Mouse (Mus musculus): Measurements from ENCODE around the gene Slc11a1.

DNA sequence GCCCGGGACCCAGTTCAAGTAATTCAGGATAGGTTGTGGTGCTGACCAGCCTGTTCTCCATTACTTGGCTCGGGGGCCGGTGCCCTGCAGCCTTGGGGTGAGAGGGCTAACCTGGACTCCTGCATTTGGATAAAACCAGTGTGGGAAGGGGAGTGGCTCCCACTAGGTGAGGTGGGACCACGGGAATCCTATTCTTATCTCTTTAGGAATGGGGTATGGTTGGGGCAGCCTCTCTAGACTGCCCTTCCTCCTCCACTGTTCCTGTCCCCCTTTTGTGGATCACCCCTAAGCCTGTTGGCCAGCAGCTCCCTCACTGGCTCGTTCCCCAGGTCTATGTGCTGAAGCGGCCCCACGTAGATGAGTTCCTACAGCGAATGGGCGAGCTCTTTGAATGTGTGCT lies 19.3 kb downstream of the Slc11a1 start:
- TF ChIP-seq CTCF (IDR thresholded peaks at IDR 0.05; ENCODE audit: low read depth) (no peak), EP300 (IDR thresholded peaks at IDR 0.05; ENCODE audit: low read depth) (no peak)

All from heart, postnatal 0 days (tissue).